Mouse (Mus musculus): ENCODE results near the gene Gosr2.
A peak's percentile ranks its signal among the peaks of the same experiment; 100 is the strongest.

Gosr2 gene

DNA sequence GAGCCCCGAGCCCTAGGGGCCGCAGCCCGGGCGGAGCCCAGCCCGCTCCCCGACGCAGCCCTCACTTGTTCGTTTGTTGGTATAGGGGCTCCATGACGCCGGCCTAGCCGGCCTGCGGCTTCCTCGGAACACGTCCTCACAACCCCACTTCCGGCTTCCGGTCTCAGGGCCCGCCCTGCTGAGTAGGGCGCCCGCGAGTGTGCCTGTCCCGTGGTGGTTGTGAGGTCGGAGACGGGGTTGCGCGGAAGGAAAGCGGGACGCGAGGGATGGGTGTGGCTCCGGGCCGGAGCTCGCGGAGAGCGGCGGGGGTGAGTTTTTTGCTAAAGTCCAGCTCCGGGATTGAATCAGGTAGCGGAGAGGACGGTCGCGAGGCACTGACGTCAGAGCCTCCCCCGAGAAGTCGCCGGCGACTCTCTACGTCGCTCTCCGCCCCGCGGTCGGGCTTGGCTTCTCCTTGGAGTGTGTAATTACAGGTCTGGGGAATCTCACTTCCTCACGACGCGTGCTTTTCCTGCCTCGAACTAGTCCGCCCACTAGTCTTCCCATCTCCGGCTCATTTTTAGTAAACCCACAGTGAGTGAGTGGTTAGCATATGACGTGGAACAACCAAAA lies at the start of gene Gosr2:
Gosr2 (minus strand) TSS at position 334 of the 612 bp plus-strand sequence.
- DNase-seq: peak; percentile 92

DNA sequence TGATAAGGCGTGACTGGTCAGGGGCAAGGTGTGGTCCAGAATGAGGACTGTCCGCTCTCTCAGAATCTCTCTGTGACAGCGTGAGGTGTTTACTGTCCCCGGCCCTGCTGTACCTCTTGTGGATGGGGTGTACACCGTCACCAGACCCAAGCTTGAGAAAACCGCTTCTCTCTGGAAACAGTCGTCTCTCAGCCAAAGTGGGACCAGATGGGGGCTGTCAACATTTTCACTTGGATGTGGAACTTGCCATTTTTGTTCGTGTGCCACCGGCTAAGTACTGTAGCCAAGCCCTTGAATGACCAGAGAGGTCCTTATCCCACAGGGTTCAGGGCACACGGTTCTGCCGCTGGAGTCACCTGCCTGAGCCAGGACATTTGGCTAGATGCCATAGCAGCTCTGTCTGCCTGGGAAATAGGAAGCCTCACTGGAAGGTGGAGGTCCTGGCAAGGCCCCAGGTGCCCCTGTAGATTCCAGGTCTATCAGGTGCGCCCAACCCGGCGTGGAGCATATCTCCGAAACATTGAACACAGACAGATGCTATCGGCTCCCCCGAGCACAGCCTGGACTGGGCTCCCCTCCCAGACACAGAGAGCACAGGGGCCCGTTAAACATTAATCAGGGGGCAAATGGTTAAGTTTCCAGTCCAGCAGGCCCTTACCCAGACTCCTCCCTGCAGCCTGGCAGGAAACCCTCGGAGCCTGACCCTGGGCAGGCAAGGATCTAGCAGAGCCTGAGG lies 37.5 kb upstream of the Gosr2 start:
- DNase-seq: no peak

DNA sequence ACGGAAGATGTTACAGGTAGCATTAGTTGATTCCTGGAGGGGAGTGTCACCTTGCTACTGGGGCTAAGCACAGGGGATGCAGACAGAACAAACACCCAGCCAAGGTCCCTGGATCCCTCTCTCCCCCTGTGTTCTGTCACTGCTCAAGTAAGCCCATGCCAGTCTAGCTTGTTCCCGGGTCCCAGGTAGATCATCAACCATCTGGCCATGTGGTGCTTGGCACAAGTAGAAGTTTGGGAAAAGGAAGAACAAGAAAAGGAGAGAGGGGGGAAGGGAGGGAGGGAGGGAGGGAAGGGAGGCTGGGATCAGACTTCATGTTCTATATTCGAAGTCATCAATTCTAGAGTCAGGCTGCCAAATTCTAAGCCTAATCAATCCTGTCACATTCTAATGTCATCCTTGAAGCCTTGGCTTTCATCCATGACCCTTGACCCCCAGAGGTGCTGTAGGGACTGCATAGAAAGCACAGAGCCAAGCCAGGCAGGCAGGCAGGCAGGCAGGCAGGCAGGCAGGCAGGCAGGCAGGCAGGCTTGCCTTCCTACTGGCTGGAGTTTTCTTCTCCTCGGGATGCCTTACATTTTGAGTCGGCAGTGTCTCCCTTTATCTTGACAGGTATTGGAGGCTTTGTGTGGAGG lies 36.8 kb upstream of the Gosr2 start:
- DNase-seq: no peak

DNA sequence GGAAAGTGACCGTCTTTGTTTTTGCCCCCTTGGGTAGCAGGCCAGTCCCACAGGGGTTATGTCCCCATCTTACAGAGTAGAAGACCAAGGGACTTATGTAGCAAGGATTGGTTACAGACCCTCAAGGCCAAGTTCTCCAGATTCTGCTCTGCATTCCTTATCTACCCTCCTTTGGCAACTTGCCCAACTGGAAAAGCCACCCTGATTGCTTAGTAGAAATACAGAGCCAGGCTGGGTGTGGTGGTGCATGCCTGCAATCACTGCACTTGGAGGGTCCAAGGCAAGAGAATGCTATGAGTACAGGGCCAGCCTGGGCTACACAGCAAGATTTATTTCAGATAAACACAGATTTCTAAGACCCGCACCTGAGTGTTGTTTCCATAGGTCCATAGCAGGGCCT lies 36.3 kb upstream of the Gosr2 start:
- no peak for DNase-seq

DNA sequence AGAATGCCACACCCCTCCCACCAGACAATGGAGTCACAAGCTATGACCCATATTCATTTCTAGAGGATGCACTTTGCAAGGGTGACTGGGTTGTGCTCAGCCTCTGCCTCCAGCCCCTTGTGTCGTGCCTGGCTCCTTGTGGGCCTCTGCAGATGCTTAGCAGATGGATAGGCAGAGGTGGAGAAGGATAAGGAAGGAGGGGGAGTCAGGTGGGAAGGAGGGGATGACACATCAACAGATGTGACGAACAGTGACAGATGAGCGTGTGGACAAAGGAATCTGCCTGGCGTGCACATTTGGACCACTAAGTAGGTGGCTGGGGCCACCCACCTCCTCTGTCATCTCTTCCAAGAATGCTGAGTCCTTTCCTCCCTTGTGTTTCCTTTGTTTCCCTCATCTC lies 35.4 kb upstream of the Gosr2 start:
- DNase-seq: no peak

DNA sequence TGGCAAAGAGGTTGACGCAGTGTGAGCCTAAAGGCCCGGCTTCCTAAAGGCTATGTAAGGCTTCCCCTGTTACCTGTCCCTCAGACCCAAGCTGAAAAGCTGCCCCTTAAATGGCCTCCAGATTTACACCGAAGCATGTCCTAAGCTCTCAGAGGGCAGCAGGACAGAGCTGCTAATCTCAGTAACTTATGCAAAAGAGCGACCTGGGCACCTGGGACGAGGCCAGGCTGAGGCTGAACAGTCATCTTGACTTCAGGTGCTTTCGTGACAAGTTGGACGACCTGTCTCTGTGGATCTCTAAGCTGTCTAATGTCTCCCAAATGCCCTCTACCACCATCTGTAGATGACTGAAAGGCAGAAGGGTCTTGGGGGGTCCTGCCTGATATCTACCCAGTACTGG lies 34.6 kb upstream of the Gosr2 start:
- no peak for DNase-seq

DNA sequence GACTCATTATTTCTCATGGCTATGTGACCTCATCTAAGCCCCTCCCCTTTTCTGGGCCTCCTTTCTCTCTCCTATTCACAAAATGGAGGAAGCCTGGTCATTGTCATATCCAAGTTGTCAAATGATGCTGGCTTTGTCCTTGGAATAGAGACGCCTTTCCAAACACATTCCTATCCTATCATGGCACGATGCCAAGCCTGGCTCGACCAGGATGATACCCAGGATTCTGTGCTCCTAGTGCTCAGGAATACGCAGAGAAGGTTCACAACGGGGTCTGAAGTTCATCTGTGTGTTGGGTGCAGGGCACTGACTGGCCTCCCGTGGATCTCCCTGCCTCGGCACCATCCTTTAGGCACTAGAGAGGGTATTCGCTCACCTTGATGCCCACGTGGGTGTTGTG lies 33.9 kb upstream of the Gosr2 start:
- no peak for DNase-seq

DNA sequence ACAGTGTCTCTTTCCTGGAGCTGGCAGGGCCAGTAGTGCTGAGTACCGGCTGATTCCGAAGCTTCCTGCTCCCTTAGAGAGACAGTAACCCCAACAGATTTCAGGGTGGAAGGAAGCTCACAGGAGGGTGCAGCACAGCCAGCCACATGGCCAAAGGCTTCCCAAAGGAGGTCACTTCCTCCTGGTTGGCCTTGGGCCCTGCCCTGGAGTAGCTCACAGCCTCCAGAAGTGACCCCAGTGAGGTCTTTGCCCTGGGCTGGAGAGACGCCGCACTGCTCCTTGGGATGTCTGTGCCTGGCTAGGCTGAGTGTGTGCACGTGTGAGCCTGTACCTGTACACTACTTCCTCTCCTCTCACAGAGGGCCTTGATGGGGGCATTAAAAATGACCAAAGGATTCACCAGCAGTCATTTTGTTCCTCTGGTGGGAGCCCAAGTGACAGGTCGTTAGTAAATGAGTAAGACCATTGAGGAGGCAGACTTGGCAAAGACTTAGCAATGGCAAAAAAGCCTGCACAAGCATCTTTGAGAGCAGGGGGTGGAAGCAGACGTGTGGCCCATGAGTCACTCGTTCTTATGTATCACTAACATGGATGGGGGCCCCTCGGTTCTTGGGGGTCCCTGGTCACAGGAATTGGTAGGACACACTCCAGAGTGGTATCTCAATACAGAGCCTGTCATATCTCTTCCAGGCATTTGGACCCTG lies 31.7 kb upstream of the Gosr2 start:
- no peak for DNase-seq

DNA sequence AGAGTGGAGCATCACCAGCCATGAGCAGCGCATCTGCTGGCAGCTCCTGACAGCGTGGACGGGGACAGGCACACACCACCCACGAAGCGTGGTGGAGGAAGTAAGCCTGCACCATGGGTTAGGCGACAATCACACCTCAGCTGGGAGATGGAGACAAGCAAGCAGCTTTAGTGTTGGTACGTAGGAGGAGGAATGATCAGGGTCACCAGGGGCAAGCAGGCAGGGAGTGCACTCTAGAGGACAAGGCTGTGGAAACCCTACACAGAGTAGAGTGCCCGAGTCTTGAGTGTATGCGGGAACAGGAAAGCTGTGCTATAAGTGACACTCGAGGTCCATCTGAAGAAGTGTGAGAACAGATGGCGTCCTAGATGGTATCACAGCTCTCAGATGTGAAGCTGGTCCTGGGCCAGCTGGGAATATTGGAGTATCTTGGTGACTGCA lies 26.7 kb upstream of the Gosr2 start:
- DNase-seq: no peak

DNA sequence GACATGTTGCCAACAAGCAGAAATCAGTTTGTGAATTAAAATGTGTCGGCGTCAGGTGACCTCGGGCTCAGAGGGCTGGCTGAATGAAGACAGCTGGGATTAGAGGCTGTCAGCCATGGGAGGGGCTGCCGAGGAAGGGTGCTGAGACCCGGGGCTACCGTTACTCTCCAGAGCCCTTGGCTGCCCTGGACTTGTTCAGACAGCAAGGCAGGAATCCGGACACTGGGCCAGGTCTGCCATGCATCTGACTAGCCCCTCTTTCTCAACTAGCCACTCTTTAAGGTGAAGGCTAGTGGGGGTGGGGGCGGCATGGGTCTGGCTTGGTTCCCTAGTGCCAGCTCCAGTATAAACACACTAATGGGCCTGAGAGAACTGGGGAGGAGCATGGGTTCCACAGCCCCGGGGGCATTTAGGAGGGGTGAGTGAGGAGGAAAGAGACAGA lies 24.4 kb upstream of the Gosr2 start:
- DNase-seq: no peak

DNA sequence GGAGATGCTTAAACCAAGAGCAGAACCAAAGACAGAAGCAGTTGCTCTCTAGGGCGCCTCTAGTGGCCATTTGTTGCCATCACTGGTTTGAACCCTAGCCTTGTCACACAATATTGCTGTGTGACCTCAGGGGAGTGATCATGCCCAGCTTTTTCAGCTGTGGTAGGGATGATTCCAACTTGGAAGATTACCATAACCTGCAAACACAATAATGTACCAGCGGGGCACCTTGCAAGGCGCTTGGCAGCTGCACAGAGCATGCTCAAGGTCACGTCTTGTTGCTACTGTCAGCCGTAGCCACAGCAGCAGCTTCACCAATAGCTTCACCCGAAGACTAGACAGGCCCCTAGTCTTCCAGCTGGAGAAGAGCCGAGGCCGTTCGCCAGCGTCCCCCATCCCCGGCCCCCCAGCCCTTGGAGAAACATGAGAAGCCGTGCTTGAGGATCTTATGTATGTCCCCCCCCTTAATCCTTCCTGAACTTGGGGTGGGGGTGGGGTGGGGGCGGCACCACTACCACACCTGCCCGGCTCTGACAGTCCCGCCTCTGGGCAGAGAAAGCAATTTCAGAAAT lies 23.9 kb upstream of the Gosr2 start:
- DNase-seq: peak; percentile 12

DNA sequence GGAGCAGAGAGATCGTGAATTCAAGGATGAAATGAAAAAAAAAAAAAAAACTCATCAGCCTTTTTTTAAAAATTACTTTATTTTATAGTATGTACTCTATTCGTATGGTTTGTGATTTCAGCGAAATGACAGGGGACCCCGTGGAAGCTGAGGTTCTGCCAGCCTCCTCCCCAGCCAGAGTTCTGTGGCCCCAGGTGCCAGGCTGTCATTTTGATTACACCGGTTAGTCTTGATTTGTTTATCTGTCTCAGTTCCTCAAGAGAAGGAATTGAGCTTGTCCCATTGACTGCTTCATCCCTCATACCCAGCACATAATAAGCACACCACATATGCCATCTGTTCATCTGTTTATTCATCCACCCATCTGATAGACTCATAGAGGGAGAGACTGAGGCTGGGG lies 21.7 kb upstream of the Gosr2 start:
- no peak for DNase-seq

DNA sequence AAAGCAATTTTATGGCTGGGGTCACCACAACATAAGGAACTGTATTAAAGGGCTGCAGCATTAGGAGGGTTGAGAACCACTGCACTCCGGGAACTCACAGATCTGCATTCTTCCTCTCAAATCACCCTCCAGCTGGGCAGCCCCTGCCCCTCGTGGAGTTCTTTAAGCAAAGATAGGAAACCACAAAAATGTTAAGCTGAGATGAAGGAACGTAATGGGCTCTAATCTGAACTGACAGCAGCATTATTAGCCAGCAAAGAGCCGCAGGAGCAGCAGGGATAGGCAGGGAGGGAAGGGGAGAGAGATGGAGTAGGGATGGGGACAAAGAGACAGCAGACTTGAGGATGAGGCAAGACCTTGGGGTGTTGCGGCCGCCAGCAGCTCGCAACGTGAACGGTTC lies 19.3 kb upstream of the Gosr2 start:
- no peak for DNase-seq

DNA sequence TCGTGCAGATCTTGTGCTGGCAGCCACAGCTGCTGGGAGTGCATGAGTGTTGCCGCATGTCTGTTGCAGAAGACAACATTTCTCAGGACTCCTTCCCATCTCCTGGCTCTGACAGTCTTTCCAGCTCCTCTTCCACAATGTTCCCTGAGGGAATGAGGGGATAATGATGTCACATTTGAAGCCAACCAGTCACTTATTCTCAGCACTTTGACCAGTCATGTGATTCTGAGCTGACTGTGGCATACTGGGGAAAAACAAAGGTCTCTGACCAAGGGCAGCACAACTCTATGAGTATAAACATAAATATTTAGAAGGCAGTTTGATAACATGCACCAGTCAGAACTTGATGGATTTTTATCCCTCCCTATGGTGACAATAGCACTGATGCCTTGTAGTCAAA lies 16.4 kb upstream of the Gosr2 start:
- DNase-seq: no peak

DNA sequence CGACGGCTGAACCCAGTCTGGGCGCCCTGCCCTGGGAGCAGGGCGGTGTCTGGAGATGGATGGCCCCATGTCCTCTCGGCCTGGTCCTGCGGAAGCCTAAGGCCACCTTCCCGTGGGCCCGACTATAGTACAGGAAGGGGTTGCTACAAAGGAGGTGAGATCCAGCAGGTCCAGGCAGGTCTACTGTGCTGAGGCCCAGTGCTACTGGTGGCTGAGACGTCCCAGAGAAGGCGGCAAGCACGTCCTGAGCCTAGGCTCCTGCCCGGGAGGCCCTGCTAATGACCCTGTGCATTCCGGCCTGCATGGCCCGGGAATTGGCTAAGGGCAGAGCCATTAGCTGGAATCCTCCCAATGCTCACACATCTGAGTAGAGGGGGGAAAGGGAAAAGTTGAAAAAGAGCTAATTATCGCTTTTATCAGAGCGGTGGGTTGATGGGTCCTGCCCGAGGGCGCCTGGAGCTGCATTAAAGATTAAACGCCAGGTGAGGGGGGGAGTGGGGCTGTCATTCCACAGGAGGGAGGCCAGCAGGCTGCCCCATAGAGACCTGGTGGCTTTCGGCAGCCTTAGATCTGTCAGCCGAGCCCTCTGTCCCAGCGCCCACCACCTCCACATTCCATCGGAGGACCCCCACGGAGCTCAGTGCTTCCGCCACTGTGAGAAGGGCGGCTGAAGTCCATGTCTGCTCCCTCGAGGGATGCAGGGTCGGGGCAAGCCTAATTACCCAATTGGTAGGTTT lies 14.3 kb upstream of the Gosr2 start:
- no peak for DNase-seq

DNA sequence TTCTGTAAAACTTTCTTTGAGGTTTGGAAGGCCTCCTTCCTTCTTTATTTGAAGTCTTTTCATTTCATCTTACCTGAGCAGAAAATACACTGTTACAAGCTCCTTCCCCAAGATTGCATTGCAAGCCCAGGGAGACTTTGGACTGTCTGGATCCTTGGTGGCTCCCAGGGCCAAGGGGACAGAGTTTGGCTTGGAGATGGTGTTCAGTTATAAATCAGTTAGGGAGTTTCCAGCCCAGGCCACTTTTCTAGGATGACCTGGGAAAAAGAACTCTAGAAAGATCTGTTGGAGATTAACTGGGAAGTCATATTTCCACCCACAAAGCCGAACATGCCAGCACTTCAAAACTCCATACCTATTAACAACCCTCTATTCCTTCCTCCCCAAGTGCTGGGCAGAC lies 12.3 kb upstream of the Gosr2 start:
- DNase-seq: no peak

DNA sequence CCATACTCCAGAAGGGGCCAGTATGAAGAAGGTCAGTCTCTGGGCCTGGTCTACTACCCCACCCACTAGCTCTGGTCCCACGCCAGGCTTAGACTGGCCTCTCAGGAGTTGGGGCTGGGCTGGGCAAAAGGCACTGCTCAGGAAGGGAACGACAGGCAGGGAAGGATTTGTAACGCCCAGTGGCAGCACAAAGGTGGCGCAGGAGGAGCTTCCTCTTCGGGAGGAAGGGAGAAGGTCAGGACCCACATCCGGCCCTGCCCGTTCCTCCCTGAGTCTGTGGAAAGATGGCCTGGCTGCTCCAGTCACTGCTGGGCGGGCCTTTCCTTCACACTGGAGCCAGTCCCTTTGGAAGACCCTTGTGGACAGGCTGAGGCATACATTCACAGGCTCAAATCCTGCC lies 9.3 kb upstream of the Gosr2 start:
- DNase-seq: no peak

DNA sequence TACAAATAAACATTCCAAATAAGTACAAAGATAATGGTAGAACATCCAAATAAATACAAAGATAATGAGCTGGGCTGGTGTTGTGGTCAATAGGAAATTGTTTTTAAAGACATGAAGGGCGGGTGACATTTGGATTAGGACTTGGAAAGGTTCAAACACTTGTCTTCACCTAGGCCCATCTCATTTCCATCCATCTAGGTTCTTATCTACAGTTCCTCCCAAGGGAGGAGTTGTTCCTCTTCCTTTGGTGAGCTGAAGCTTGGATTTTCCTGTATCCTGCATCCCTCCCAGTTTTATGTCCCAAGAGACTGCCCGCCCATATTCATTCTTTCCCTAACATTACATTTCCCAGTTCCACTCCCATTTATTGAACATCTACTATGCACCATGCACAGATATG lies 528 bp upstream of the Gosr2 start:
- DNase-seq: no peak

DNA sequence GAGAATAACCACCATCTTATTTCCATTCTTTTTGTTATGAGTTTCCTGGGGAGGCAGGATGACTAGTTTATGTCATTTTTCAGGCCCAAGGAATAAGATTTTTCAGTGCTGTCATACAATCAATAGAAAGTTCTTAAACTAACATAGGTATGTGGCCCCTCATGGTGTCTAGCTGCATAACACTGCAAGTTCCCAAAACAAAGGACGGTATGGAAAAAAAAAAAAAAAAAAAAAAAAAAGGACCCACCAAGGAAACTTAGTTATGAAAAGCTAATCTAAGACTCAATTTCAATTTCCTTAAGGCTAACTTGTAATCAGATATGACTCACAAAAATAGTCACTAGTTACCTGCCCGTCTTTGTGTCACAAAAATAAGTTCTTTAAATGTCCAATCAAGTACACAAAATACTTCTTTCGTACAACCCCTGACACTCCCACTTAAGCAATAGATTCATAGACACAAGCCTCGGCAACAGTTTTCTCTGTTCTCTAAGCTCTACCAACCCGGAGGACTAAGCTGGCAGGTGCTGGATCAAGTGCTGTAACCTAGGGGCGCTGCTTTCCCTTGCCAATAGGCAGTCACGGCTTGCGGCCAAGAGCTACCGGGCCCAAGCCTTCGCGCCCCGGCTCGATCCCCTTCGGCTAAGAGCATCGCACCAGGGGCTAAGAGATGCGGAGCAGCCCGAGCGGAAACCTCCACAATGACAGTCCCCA lies 690 bp downstream of the Gosr2 start:
- DNase-seq: peak; percentile 76

DNA sequence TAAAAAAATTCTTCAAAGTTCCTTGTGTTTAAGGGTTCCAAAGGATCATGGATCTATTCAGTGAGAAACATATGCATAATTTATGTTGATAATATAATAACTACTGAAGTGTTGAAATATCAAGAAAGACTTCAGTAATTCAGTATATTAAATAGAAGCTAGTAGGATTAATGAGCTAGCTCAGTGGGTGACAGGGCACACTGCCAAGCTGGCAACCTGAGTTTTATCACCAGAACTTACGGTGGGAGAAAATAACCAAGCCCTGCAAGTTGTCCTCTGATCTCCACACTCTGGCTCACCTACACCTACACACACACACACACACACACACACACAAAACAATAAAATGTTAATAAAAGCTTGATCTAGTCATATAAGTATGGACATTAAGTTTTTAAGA lies 4.5 kb downstream of the Gosr2 start:
- DNase-seq: no peak

DNA sequence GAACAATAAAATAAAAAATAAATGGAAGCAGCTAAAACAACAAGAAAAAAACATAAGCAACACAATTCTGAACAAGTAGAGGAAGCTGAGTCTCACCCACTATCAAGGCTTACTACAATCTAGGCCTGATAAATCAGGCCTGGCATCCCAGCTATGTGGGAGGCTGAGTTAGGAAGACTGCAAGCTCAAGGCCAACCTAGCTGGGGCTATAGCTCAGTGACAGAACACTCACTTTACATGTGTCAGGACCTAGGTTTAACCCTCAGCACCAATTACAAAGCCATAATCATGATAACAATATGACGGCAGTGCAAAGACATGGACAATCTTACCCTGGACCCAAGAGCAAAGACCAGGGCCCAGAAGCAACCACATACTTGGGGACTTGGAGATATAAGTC lies 6.7 kb downstream of the Gosr2 start:
- DNase-seq: no peak

DNA sequence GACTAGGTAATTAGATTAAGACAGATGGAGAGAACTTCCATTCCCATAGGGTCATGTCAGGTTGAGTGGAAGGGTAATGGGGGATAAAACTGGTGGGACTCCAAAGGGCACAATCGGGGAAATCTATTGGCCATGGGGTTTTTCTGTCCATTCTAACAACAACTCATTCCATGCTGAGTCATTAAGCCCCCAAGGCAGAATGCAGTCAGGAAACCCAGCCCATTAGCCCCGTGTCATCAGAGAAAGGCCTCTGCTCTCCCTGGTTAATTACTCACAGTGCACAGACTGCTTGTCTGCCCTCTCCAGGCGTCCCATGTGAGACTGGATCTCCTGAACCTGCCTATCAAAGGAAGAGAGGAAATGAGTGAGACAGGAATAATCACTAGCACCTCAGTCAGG lies 8.7 kb downstream of the Gosr2 start:
- no peak for DNase-seq
